Mouse (Mus musculus) right cerebral cortex, postnatal 4 days (tissue): ENCODE results near the gene Met.

Experiments
- DNase-seq: peaks from one replicate; pipeline ENCODE4 v3.0.0-alpha.2; 2022

Met gene

GRCm38 (mm10) chr6:17620823-17621222 lies 157.2 kb downstream of the Met start:
- DNase-seq, result no peak

DNA sequence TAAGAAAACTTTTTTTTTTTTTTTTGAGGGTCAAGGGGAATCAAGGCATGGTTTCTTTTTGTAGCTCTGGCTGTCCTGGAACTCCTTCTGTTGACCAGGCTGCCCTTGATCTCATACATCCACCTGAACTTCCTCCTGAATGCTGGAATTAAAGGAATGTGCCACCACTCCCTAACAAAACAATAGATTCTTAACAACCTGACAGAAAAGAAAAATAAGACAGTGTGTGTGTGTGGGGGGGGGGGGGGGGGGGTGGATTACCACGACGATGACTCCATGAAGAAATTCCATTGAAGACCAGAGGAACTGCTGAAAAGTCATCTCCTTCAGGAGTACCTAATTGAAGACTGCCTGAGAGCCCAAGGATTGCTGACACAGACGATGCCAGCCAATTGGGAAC lies 157.8 kb downstream of the Met start:
- no peak for DNase-seq
